Mouse (Mus musculus) lung, postnatal 25 days (tissue): ENCODE results near the gene Vat1.
"Not testable (repeated sequence)": the region's sequence is repeated elsewhere in the genome, so short reads cannot be mapped to it uniquely, and the experiment has no call there.

Experiments used
- DNase-seq: peaks from one replicate; pipeline ENCODE4 v3.0.0; 2022; ENCODE audit warnings: low spot score

Vat1 gene

GRCm38 (mm10) chr11:101465869-101466551, at the start of gene Vat1:
Vat1 (minus strand) TSS chr11:101466230.
- DNase-seq, result peak; percentile 67

GRCm38 (mm10) chr11:101507090-101507489, 41.1 kb upstream of the Vat1 start:
- peak; percentile 36 for DNase-seq

GRCm38 (mm10) chr11:101506269-101506780, 40.3 kb upstream of the Vat1 start:
- DNase-seq, result no peak

GRCm38 (mm10) chr11:101486126-101486525, 20.1 kb upstream of the Vat1 start:
- no peak for DNase-seq

GRCm38 (mm10) chr11:101485509-101486028, 19.5 kb upstream of the Vat1 start:
- DNase-seq, result no peak

- no peak for DNase-seq
These were observed 18.8 kb upstream of the Vat1 start for GRCm38 (mm10) chr11:101484814-101485213.

GRCm38 (mm10) chr11:101484245-101484644, 18.2 kb upstream of the Vat1 start:
- no peak for DNase-seq

GRCm38 (mm10) chr11:101483804-101484203, 17.8 kb upstream of the Vat1 start:
- no peak for DNase-seq

GRCm38 (mm10) chr11:101480912-101481311, 14.9 kb upstream of the Vat1 start:
- no peak for DNase-seq

- no peak for DNase-seq
These were observed 13.2 kb upstream of the Vat1 start for GRCm38 (mm10) chr11:101479171-101479635.

- no peak for DNase-seq
These were observed 11.7 kb upstream of the Vat1 start for GRCm38 (mm10) chr11:101477552-101478211.

GRCm38 (mm10) chr11:101477194-101477551, 11.1 kb upstream of the Vat1 start:
- DNase-seq, result no peak

GRCm38 (mm10) chr11:101476361-101476760, 10.3 kb upstream of the Vat1 start:
- not testable (repeated sequence) for DNase-seq

- DNase-seq, result peak; percentile 26
These were observed 8.3 kb upstream of the Vat1 start for GRCm38 (mm10) chr11:101474298-101474697.

- not testable (repeated sequence) for DNase-seq
These were observed 7.7 kb upstream of the Vat1 start for GRCm38 (mm10) chr11:101473686-101474085.

GRCm38 (mm10) chr11:101472336-101472735, 6.3 kb upstream of the Vat1 start:
- no peak for DNase-seq

GRCm38 (mm10) chr11:101471926-101472325, 5.9 kb upstream of the Vat1 start:
- DNase-seq, result no peak

GRCm38 (mm10) chr11:101470206-101470605, 4.2 kb upstream of the Vat1 start:
- no peak for DNase-seq

GRCm38 (mm10) chr11:101469155-101469554, 3.1 kb upstream of the Vat1 start:
- DNase-seq, result no peak

- no peak for DNase-seq
These were observed 2.7 kb upstream of the Vat1 start for GRCm38 (mm10) chr11:101468731-101469130.

- no peak for DNase-seq
These were observed 2.2 kb upstream of the Vat1 start for GRCm38 (mm10) chr11:101468263-101468688.

- peak; percentile 84 for DNase-seq
These were observed 1.6 kb upstream of the Vat1 start for GRCm38 (mm10) chr11:101467477-101468262.
